In genomic region chr4:100411841-100412539, GRCm38 (mm10) we compare ENCODE assay signal across 16 mouse cellular contexts.
DNase-seq lines count a peak whose midpoint lies in the region; ATAC-seq and TF ChIP-seq lines count a peak whose summit lies in the region.
"Had no signal": no experiment of that assay in that cellular context is flagged by ENCODE, and none has a peak within 500 bp of the region (broad histone marks: within the 10 kb centered on the region; RNA-seq: fewer than 3 reads in every experiment).

No protein-coding gene starts in this region.

- H3K9ac ChIP-seq in intestine, embryonic 15.5 days, result no peak overlapping the region
- no peak overlapping the region for H3K9ac ChIP-seq in intestine, postnatal 0 days (ENCODE audit: low read depth, low read length)
- H3K9ac ChIP-seq in hindbrain, embryonic 16.5 days (ENCODE audit: low read depth, low read length), result no peak overlapping the region
- H3K9ac ChIP-seq: lung, embryonic 15.5 days had no signal

- ATAC-seq in intestine, embryonic 15.5 days, result 0 out of 2 replicates have a peak, but pooled peaks have one; percentile 41
- ATAC-seq in intestine, postnatal 0 days, result no peak
- ATAC-seq in hindbrain, embryonic 16.5 days, result peak; percentile 71

- 0 out of 2 replicates have a peak, but pooled peaks cover 3% of the 10 kb centered on the region for H3K4me1 ChIP-seq in intestine, embryonic 15.5 days (replicated peaks)
- no peaks in the 10 kb centered on the region for H3K4me1 ChIP-seq in intestine, postnatal 0 days (replicated peaks; ENCODE audit: control insufficient read depth, insufficient read depth, low read length)
- peaks cover 31% of the 10 kb centered on the region for H3K4me1 ChIP-seq in embryonic facial prominence, embryonic 10.5 days
- H3K4me1 ChIP-seq in hindbrain, embryonic 16.5 days (ENCODE audit: control insufficient read depth, insufficient read depth, low read depth, low read length), result peaks cover 4% of the 10 kb centered on the region; the same call in 1 of the 2 replicates
- H3K4me1 ChIP-seq in heart, embryonic 10.5 days, result no peaks in the 10 kb centered on the region

- TF ChIP-seq CTCF in intestine, postnatal 0 days (IDR thresholded peaks at IDR 0.05; ENCODE audit: low read depth), result no peak

- H3K27me3 ChIP-seq in intestine, embryonic 15.5 days (replicated peaks), result no peaks in the 10 kb centered on the region
- no peaks in the 10 kb centered on the region for H3K27me3 ChIP-seq in intestine, postnatal 0 days (replicated peaks; ENCODE audit: control insufficient read depth, insufficient read depth, low read length)
- no peaks in the 10 kb centered on the region; the same call in 1 of the 2 replicates for H3K27me3 ChIP-seq in embryonic facial prominence, embryonic 10.5 days (replicated peaks; ENCODE audit: low read depth, poor library complexity, severe bottlenecking)
- H3K27me3 ChIP-seq in hindbrain, embryonic 16.5 days (replicated peaks; ENCODE audit: control insufficient read depth, insufficient read depth, low read length), result no peaks in the 10 kb centered on the region
- H3K27me3 ChIP-seq in heart, embryonic 10.5 days (ENCODE audit: insufficient read depth, poor library complexity, severe bottlenecking), result peaks cover 27% of the 10 kb centered on the region; the same call in 1 of the 2 replicates
- H3K27me3 ChIP-seq: lung, embryonic 15.5 days had no signal

- H3K9me3 ChIP-seq in intestine, embryonic 15.5 days, result no peaks in the 10 kb centered on the region
- H3K9me3 ChIP-seq in intestine, postnatal 0 days (ENCODE audit: control insufficient read depth), result no peaks in the 10 kb centered on the region
- H3K9me3 ChIP-seq in embryonic facial prominence, embryonic 10.5 days, result peaks cover 3% of the 10 kb centered on the region; the same call in 1 of the 2 replicates
- H3K9me3 ChIP-seq in hindbrain, embryonic 16.5 days (ENCODE audit: control insufficient read depth, low read length), result no peaks in the 10 kb centered on the region
- no peaks in the 10 kb centered on the region; the same call in 1 of the 2 replicates for H3K9me3 ChIP-seq in heart, embryonic 10.5 days
- H3K9me3 ChIP-seq: lung, embryonic 15.5 days had no signal

- H3K36me3 ChIP-seq in intestine, embryonic 15.5 days, result no peaks in the 10 kb centered on the region
- H3K36me3 ChIP-seq in intestine, postnatal 0 days (ENCODE audit: control insufficient read depth, insufficient read depth), result no peaks in the 10 kb centered on the region
- H3K36me3 ChIP-seq in embryonic facial prominence, embryonic 10.5 days (replicated peaks), result peaks cover 17% of the 10 kb centered on the region
- no peaks in the 10 kb centered on the region for H3K36me3 ChIP-seq in hindbrain, embryonic 16.5 days (ENCODE audit: control insufficient read depth, insufficient read depth, low read length)
- 0 out of 2 replicates have a peak, but pooled peaks cover 4% of the 10 kb centered on the region for H3K36me3 ChIP-seq in heart, embryonic 10.5 days

- H3K4me3 ChIP-seq in intestine, embryonic 15.5 days (replicated peaks), result no peak overlapping the region
- no peak overlapping the region for H3K4me3 ChIP-seq in intestine, postnatal 0 days (ENCODE audit: low read depth, low read length)
- no peak overlapping the region for H3K4me3 ChIP-seq in embryonic facial prominence, embryonic 10.5 days
- H3K4me3 ChIP-seq in hindbrain, embryonic 16.5 days (ENCODE audit: low read length), result no peak overlapping the region
- no peak overlapping the region for H3K4me3 ChIP-seq in heart, embryonic 10.5 days
- H3K4me3 ChIP-seq: lung, embryonic 15.5 days had no signal

- no peak for DNase-seq in embryonic facial prominence, embryonic 10.5 days (ENCODE audit: low spot score)
- peak; percentile 41 for DNase-seq in retina, postnatal 1 day
- no peak for DNase-seq in left cerebral cortex, adult 9 months (ENCODE audit: low spot score in 2 of 2)
- no peak for DNase-seq in heart, embryonic 10.5 days (ENCODE audit: low spot score)
- DNase-seq: cerebellum, adult 11 months; heart, adult 18-20 months; kidney, adult 18-20 months; kidney, postnatal 14 days; left cerebral cortex, postnatal 4 days; thymus, postnatal 14 days had no signal

- H3K27ac ChIP-seq in intestine, embryonic 15.5 days, result no peak overlapping the region
- no peak overlapping the region for H3K27ac ChIP-seq in intestine, postnatal 0 days (ENCODE audit: low read depth, low read length)
- peak overlapping the region; percentile 19; the same call in 1 of the 2 replicates for H3K27ac ChIP-seq in embryonic facial prominence, embryonic 10.5 days (replicated peaks)
- H3K27ac ChIP-seq in hindbrain, embryonic 16.5 days (ENCODE audit: low read depth, low read length), result no peak overlapping the region
- no peak overlapping the region for H3K27ac ChIP-seq in heart, embryonic 10.5 days
- H3K27ac ChIP-seq: lung, embryonic 15.5 days; stomach, postnatal 0 days had no signal

- H3K4me2 ChIP-seq in intestine, embryonic 15.5 days (replicated peaks), result no peak overlapping the region
- H3K4me2 ChIP-seq in intestine, postnatal 0 days (replicated peaks; ENCODE audit: low read depth), result no peak overlapping the region
- no peak overlapping the region for H3K4me2 ChIP-seq in hindbrain, embryonic 16.5 days (ENCODE audit: low read length)
- H3K4me2 ChIP-seq: liver, embryonic 11.5 days; lung, embryonic 15.5 days had no signal

- 65% methylated on average over 13 of the region's 13 CpGs for WGBS in intestine, embryonic 15.5 days
- WGBS in intestine, postnatal 0 days, result 61% methylated on average over 13 of the region's 13 CpGs
- 63% methylated on average over 13 of the region's 13 CpGs for WGBS in embryonic facial prominence, embryonic 10.5 days
- whole genome bisulfite sequencing in hindbrain, embryonic 16.5 days, result 34% methylated on average over 13 of the region's 13 CpGs
- WGBS in heart, embryonic 10.5 days, result 67% methylated on average over 13 of the region's 13 CpGs
